Mouse (Mus musculus) thymus, postnatal 4 days (tissue): ENCODE data around the gene Sgk1.

ENCODE experiments used
- DNase-seq: peaks from one replicate; pipeline ENCODE4 v3.0.0; 2021

Gene Sgk1

GRCm38 (mm10) chr10:21882184-21883081 is at the start of gene Sgk1:
Gene Sgk1 (plus strand): TSS chr10:21882184.
- peak; percentile 68 for DNase-seq

DNA sequence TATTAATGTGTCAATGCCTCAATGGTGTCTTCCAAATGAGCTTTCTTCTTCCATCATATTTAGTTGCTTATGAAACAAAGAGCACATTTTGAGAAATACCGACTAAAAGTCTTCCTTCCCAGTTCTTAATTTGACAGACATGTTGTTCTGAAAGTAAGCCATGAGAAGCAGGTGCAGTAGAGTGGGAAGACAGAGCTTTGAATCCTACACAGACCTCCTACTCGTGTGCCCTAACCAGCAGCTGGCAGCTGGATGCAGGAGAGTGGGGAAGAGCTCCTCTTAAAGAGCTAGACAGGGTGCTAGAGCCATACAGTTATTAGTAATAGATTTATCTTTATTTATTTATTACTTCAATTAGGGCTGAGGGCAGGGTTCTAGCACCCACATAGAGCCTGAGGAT is 49.7 kb upstream of the Sgk1 start:
- no peak for DNase-seq

- DNase-seq, result no peak
Observed at GRCm38 (mm10) chr10:21833757-21834156, 48.2 kb upstream of the Sgk1 start.

DNA sequence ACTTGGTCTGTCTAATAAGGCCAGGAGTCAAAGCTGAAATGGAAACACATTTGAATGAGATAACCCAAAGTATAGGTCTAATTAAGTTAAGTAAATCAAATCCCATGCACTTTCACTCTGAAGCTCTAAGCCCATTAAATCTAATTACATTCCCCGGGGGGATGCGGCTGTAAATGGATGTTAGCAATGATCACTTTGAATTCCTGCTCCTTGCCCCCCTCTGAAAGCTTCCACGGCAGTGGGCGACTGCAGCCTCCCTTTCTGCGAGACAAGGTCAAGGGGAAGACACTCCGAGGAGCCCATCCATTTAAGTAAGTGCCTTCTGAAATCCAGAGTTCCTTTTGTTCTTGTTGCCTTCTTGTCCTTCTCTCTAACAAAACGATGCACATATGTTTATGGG is 46.9 kb upstream of the Sgk1 start:
- no peak for DNase-seq

GRCm38 (mm10) chr10:21839248-21840155 is 42.5 kb upstream of the Sgk1 start:
- DNase-seq, result no peak

DNA sequence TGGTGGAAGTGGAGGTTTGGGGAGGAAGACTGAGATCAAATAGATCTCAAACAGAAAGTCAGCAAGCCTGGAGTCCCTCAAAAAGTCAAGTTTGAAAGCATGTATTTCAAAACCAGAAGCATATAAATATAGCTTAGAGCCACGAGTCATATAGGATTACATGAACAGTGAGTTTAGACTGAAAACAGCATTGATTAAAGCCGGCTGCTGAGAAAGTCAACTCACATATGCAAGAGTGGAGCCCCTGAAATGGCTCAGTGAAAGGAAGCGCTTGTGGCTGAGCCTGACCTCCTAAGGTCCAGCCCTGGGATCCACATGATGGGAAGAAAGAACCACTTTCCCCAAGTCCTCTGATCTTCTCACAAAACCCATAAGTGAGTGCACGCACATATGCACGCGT is 38.7 kb upstream of the Sgk1 start:
- DNase-seq, result no peak

- no peak for DNase-seq
Observed at GRCm38 (mm10) chr10:21843861-21844260, 38.1 kb upstream of the Sgk1 start.

GRCm38 (mm10) chr10:21844391-21844790 is 37.6 kb upstream of the Sgk1 start:
- DNase-seq, result no peak

- no peak for DNase-seq
Observed at GRCm38 (mm10) chr10:21845601-21846282, 36.2 kb upstream of the Sgk1 start.

DNA sequence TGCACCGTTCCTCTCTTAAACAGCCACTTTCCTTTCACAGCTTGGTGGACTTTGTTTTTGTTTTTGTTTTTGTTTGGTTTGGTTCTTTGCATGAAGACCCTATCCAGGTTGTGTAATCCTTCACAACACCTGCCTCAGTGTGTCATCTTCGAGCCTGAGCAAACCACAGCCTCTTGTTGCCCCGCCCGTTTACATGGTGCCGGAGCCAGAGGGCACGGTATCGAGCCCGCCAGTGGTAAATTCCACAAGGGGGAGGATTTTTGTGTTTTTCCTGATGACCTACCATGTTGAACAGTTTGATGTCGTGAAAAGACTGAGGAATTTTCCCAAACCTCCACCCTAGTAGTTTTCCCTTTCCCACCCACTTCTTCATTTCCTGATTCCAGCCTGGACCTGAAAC is 35.6 kb upstream of the Sgk1 start:
- DNase-seq, result no peak

DNA sequence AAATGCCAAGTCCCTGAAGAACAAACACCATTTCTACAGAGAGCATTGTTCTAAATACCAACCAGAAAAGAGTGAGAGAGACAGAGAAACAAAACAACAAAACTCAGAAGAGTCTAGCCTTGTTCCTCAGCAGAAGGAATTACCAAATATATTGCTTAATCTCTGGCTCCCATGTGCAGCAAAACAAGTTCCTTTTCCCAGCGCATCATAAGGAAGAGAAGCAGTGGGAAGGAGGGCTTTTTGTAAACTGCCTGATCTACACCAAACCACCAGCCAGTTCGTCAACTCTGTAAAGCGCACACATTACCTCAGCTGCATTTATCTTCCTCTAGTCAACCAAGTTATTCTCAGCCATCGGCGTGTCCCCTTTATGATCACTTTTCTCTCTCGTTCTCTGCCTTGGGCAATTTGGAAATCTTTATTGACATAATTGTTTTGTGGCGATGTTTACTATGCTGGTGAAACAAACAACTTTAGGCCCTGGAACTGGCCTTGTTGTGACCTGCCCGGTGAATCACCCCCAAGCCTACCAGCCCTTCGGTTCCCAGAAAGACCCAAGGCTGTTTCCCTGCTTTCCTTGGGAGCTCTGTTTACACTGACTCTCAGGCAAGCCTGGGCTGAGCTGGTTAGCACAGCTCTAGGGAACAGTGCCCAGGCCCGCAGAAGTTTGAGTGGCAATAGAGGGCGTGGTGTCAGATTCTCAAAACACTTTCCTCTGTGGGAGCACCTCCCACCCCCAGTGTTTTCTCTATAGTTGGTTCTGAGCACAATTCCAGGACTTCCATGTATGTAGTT is 34.8 kb upstream of the Sgk1 start:
- no peak for DNase-seq

DNA sequence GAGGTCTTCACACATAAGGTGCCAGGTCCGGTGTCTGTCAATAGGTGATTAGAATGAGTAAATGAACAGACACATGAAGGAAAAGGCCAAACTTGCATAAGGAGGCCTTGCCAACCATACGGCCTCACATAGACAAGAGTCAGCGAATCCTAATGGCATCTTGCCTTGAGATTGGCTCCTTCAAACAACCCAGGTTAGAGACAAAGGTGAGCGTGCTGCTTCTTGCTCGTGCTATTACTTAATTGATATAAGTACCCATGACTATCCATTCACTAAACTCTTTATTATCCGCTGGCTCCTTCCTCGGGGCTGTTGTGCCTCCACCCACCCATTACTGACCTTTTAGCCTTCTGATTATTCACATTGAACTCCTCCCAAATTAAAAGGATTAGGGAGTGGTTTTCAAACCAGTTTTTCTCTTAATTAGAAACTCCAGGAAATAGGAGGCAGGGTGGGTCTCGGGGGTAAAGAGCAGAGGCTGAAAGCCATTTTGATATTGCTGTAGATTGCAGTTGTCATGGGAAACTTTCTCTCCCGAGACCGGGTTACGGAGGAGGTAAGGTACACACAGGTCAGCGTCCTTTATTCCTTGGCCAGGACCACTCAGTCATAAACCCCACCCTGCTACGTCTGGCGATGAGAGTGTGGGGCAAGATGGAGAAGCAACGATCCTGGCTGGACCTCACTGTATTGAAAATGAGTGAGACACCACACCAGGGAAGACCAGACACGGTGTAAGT is 33.9 kb upstream of the Sgk1 start:
- no peak for DNase-seq

DNA sequence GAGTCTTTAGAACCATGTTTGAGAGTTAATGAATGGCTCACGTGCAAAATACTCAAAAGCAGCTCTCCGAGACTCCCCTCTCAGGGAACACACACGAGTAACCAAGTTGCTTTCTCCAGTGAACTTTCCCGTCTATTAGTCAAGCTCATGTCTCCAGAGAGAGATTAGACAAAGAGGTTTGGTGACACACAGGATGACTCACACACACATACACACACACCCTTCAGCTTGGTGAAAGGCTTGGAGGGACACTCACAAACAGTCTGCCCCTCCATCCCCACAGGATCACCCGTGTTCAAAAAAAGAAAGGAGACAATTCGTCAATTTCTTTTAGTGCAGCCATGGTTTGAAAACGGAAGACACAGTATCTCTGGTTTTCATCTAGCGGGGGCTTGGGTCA is 32.7 kb upstream of the Sgk1 start:
- DNase-seq, result no peak

GRCm38 (mm10) chr10:21850330-21850729 is 31.7 kb upstream of the Sgk1 start:
- no peak for DNase-seq

DNA sequence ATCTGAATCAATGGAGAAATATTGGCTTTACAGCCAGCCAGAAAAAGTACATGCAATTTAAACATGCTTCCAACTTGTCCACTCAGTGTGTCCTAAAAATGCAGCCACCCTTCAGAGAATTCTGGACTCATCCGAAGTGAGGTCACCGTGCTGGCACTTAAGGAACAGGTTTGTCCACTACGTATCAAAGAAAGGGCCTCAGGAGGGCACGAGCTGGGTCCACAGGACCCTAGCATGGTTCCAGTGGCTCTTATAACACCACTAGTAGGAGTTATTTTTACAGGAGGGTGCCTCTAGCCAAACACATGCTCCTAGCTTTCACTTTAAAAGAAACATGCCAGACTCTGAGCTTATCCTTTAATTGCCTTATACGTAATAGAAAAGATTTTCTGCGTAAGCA is 28.9 kb upstream of the Sgk1 start:
- no peak for DNase-seq

DNA sequence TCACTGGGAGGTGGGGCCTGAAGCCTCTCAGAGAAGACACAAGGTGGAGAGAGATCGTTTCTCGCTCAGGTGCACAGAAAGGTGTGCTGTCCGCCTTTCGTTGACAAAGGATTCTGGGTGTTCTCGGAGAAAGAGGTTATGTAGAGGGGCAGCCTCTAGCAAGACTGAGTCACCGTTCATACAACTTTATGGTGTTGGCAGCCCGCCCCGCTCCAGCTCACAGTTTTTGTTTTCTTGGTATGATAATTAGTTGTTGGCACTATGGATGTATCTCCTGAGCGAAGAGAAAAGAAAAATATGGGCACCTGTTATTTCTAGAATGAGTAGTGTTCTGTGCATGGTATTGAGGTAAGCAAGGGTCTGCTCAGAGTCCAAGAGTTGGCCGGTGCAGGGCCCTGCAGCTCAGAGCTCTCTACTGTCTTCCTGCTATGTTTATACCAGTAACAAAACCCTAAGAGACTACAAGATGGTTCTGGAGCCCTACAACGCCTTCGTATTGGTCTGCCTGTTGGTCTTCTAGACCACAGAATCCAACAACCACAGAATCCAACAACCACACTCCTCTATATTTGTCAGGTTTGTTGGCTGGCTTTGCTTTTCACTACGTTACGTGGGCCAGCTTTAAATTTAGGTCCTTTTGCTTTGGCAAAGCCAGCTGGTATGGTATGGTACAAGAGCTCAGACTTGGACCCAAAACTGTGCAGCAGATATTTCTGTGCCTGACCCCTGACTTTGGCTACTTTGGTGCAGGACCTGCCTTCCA is 28.2 kb upstream of the Sgk1 start:
- DNase-seq, result no peak

DNA sequence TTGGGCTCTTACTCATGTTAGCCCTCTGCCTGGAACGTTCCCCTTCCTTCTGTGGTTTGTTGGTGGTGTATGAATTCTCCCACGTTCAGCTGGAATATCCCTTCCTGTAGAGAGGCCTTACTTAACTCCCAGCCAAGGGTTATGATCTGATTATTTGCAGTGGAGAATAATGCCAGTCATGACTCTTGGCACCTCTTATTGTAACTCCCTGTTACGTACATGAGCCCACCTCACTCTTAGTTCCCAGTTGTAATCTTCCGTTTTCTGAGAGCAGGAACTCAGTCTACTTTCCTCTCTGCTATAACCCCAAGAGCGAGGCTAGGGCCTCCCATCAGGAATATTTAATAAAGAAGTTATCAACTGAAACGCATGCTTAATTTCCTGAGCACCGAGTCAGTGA is 26.6 kb upstream of the Sgk1 start:
- no peak for DNase-seq

GRCm38 (mm10) chr10:21857676-21858075 is 24.3 kb upstream of the Sgk1 start:
- DNase-seq, result no peak

- DNase-seq, result no peak
Observed at GRCm38 (mm10) chr10:21858437-21858974, 23.5 kb upstream of the Sgk1 start.

GRCm38 (mm10) chr10:21866504-21866903 is 15.5 kb upstream of the Sgk1 start:
- no peak for DNase-seq

DNA sequence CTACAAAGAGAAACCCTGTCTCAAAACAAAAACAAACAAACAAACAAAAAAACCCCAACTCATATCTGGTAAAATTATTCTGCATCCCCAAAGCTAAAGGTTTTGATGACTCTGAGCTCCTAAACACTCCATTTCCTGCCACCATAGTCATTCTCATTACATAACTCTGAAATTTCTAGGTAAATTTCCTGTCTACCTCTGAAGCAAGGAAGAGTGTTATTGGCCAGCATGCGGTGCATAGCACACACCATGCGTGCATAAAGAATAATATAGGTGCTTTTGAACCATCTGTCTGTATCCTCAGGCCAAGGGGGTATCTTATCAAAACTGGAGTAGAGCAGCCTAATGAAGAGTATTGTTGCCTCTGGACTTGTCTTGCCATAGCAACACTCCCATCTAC is 13.8 kb upstream of the Sgk1 start:
- no peak for DNase-seq
